Mouse (Mus musculus) megakaryocyte progenitor cell, adult 5-6 weeks (primary cell): ENCODE results near the gene Ovol1. TPM values are rescaled to one million over a fixed set of nuclear protein-coding genes. Genes with fewer than 3 reads are reported as not detected.
A peak's percentile ranks its signal among the peaks of the same experiment; 100 is the strongest.

ENCODE experiments used
- ATAC-seq: replicated peaks from 2 replicates; pipeline ENCODE4 v1.8.0; 2016; ENCODE audit warnings: mild to moderate bottlenecking, moderate TSS enrichment, inconsistent platforms; ENCODE audit not compliant: poor library complexity
- total RNA-seq, 2 experiments: library from RNA; stranded (forward) in 1 of 2; stranded (reverse) in 1 of 2; fragments of 157-497, 149-512 nt in 1 of 2; fragments of 200-1000 nt in 1 of 2; gene quantifications; 2 replicates each; pipeline versions ENCODE4 v1.2.3 to v1.2.4; 2015 to 2017

Gene Ovol1
- total RNA-seq, 2 experiments from 2014 or later = not detected

DNA sequence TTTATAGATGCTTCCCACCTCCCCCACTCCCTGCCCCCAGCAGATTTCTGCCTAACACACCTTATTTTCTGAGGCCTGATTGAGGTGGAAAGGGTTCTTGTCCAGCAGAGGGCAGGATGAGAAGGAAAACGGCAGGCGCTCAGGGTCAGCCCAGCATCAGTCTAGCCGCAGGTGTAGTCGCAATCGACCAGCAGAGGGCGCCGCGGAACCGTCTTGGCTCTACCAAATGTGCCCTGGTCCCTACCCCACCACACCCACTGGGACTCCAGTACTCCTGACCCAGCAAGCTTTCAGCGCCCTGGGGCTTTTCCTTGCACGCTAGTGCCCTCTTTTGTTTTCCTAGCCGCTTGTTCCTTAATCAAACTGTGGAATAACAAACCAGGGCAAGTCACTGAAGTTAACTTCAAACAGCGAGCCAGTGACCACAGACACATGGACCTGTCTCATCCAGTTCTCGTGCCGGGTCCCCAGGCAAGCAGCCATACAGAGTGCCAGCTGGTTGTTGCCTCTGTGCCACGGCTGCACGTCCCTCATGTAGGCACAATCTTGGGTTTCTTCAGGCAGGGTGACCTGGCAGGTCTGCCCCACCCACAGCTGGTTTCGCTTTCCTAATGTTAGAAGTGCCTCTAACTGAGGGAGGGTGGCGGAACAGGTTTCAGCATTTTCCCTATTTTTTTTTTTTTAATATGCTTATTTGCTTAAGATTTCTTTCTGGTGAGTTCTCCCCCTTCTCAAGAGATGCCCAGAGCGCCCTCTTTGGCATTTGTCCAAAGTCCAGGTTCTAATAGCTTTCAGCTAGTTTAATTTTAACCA lies 30.9 kb downstream of the Ovol1 start:
- ATAC-seq = peak; percentile 100

- ATAC-seq = no peak
Observed at GRCm38 (mm10) chr19:5525204-5525603, 35.2 kb downstream of the Ovol1 start.

DNA sequence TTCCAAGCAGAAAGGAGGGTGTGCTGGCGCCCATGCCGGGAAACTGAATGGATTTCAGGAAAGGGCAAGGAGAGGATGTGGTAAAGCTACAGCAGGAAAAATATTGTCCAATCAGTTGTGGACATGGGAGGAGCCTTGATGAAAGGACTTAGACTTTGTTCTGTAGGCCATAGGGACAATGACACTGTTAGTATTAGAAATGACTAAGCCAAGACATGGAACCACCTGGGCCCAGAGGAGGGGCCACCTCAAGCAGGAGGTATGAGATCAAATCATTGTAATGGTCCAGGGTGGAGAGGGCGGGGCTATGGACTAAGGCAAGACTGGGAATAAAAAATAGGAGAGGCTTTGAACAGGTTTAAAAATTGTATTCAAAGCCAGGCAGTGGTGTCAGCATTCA lies 41.7 kb downstream of the Ovol1 start:
- ATAC-seq = no peak

GRCm38 (mm10) chr19:5516906-5517505 lies 43.4 kb downstream of the Ovol1 start:
- no peak for ATAC-seq

GRCm38 (mm10) chr19:5515840-5516777 lies 44.3 kb downstream of the Ovol1 start:
- peak; percentile 47 for ATAC-seq

GRCm38 (mm10) chr19:5513005-5513349 lies 47.5 kb downstream of the Ovol1 start:
- ATAC-seq = no peak

DNA sequence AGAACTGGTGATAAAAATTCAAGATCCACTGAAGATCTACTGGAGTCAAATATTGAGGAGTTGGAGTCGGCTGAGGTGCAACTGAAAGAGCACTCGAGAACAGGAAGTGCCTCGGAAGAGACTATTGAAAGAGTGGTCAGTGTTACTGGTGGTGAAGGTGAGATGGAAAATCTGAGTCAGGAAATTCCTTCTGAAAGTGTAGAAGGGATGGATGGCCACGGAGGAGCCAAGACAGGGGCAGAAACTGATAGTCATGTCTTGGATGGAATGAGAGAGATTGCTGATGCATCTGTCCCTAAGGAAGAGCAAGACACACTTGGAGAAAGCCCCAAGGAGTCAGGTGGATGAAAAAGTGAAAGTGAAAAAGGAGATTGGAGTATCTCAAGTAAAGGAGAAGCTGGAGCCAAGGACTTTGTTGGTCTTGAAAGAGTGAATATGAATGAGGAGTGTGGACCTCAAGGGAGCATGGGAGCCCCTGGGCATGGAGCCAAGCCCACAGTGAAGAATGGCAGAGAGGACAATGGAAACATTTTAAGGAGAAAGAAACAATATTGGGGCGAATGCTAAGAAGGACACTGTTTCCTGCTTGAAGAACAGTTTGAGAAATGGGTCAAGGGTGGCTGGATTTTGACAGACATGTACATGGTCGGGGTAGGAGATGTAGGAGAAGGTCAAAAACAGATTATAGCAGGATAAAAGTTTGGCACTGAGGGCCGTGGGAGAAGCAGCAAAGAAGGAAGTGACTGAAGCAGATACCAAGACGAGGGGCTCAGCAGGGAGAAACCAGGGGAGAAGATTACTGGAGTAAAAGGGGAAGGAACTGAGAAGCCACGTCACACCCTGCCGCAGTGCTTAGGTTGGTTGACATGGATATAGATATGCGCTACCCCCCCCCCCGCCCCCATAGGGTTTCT lies 48.1 kb downstream of the Ovol1 start:
- ATAC-seq = peak; percentile 64

DNA sequence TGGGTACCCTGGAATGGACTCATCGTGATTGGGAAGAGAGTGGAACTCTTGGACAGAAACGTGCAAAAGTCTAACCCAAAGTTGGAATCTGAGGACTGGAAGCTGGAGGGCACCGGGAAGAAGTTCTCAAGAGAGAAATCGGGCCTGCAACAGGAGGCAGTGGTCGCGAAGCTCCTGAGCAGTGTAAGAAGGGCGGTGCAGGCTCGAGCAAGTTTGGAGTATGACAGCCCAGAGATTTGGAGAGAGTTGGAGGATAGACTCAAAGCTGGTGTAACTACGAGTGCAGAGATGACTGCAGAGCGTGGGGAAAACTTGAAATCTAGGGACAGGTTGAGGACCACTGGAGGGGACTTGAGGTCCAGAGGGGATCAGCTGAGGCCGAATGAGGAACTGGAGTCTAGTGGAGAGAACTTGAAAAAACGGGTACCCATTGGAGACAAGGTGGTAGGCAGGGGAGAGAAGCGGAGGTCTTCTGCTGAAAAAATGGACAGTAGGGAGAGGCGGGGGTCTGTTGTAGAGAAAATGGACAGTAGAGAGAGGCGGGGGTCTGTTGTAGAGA lies 49.3 kb downstream of the Ovol1 start:
- ATAC-seq = no peak

DNA sequence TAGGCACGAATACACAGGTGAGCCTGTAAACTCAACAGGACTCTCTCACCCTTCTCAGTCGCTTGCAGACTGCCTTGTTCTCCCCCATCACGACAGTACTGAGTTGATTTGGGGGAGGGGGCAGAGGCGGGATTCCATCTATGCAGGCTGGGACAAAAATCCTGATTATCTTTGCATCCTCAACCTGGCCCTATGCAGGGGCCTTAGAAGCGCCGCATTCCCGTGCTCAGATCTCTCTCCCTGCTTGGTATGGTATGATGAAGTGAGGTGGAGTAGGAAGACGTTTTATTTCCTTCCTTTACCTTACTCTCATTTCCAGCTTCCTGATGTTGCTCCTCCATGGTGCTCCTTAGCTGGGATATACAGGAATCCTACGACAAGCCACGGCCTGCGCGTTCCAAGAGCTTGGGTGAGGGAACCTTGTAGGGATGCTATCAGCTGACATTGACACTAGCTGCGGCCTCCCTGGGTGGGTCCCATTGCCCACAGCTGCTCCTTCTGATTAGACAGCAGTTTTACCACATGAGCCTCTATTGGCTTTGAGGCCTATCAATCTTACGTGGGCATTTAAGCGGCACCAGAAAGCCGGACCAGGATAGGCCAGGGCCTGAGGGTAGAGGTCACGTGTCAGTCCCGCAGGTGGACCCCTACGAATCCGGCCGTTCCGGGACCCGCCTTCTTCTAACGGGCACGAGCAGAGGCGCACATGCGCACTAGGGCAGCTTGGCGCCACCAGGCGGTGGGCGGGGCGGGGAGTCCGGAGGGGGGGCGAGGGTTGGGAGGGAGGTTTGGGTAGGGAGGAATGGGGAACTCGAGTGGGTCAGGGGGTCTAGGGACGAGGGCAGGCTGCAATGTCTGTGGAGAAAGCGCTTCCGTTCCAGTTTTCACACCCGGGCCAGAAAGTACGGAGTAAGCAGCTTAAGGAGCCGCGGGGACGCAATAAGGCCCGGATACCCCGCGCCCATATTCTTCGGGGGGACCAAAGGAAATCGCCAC lies 50.1 kb downstream of the Ovol1 start, which contains the start of gene Snx32:
Snx32 (minus strand) TSS at position 508 of the 996 bp plus-strand sequence.
- ATAC-seq = peak; percentile 94

- ATAC-seq = no peak
Observed at GRCm38 (mm10) chr19:5503687-5504086, 56.8 kb downstream of the Ovol1 start, which contains the start of gene 1700020D05Rik. TSS of gene 1700020D05Rik (minus strand) at chr19:5503787.

GRCm38 (mm10) chr19:5500330-5500875 lies 60.0 kb downstream of the Ovol1 start:
- ATAC-seq = no peak

Other genes starting within 250 kb of the Ovol1 start
- gene Catsper1, start 224.9 kb downstream of the Ovol1 start, total RNA-seq (2015) = not detected in 2 replicates
- not detected in 2 replicates for gene Catsper1, start 224.9 kb downstream of the Ovol1 start, total RNA-seq (2017)
- gene Cst6, start 211.1 kb downstream of the Ovol1 start, total RNA-seq (2015) = not detected in 2 replicates
- not detected in 2 replicates for gene Cst6, start 211.1 kb downstream of the Ovol1 start, total RNA-seq (2017)
- 48.9 and 54.7 TPM in 2 replicates for gene Eif1ad, start 193.9 kb downstream of the Ovol1 start, total RNA-seq (2015)
- 67.8 and 86.2 TPM in 2 replicates for gene Eif1ad, start 193.9 kb downstream of the Ovol1 start, total RNA-seq (2017)
- gene Banf1, start 193.5 kb downstream of the Ovol1 start, total RNA-seq (2015) = 499 and 504 TPM in 2 replicates
- 66.7 and 68.5 TPM in 2 replicates for gene Banf1, start 193.5 kb downstream of the Ovol1 start, total RNA-seq (2017)
- 65.3 and 65.9 TPM in 2 replicates for gene Sart1, start 171.9 kb downstream of the Ovol1 start, total RNA-seq (2015)
- gene Sart1, start 171.9 kb downstream of the Ovol1 start, total RNA-seq (2017) = 83.8 and 105 TPM in 2 replicates
- gene Tsga10ip, start 158.1 kb downstream of the Ovol1 start, total RNA-seq (2015) = not detected in 2 replicates
- gene Tsga10ip, start 158.1 kb downstream of the Ovol1 start, total RNA-seq (2017) = 0.34 TPM in 1 of 2 replicates, not detected in the other
- 120 and 142 TPM in 2 replicates for gene Drap1, start 135.7 kb downstream of the Ovol1 start, total RNA-seq (2015)
- gene Drap1, start 135.7 kb downstream of the Ovol1 start, total RNA-seq (2017) = 105 and 109 TPM in 2 replicates
- 18.4 and 18.6 TPM in 2 replicates for gene AI837181, start 135.5 kb downstream of the Ovol1 start, total RNA-seq (2015)
- gene AI837181, start 135.5 kb downstream of the Ovol1 start, total RNA-seq (2017) = 8.6 and 11.9 TPM in 2 replicates
- 0.47 and 0.98 TPM in 2 replicates for gene Fosl1, start 113.1 kb downstream of the Ovol1 start, total RNA-seq (2015)
- 1.2 TPM in 1 of 2 replicates, not detected in the other for gene Fosl1, start 113.1 kb downstream of the Ovol1 start, total RNA-seq (2017)
- gene Ccdc85b, start 102.8 kb downstream of the Ovol1 start, total RNA-seq (2015) = 0.99 and 1.2 TPM in 2 replicates
- 2.5 and 3.0 TPM in 2 replicates for gene Ccdc85b, start 102.8 kb downstream of the Ovol1 start, total RNA-seq (2017)
- 50.2 and 73.5 TPM in 2 replicates for gene Fibp, start 100.0 kb downstream of the Ovol1 start, total RNA-seq (2015)
- gene Fibp, start 100.0 kb downstream of the Ovol1 start, total RNA-seq (2017) = 107 and 197 TPM in 2 replicates
- 0.47 and 0.83 TPM in 2 replicates for gene Ctsw, start 92.1 kb downstream of the Ovol1 start, total RNA-seq (2015)
- 0.44 and 0.79 TPM in 2 replicates for gene Ctsw, start 92.1 kb downstream of the Ovol1 start, total RNA-seq (2017)
- 0.54 TPM in 1 of 2 replicates, not detected in the other for gene Efemp2, start 86.7 kb downstream of the Ovol1 start, total RNA-seq (2015)
- gene Efemp2, start 86.7 kb downstream of the Ovol1 start, total RNA-seq (2017) = not detected in 2 replicates
- gene Mus81, start 72.2 kb downstream of the Ovol1 start, total RNA-seq (2015) = 20.4 and 28.8 TPM in 2 replicates
- 10.3 and 11.6 TPM in 2 replicates for gene Mus81, start 72.2 kb downstream of the Ovol1 start, total RNA-seq (2017)
- 1,737 and 1,793 TPM in 2 replicates for gene Cfl1, start 70.2 kb downstream of the Ovol1 start, total RNA-seq (2015)
- 1,233 and 1,355 TPM in 2 replicates for gene Cfl1, start 70.2 kb downstream of the Ovol1 start, total RNA-seq (2017)
- 0.66 and 1.7 TPM in 2 replicates for gene 1700020D05Rik, start 56.9 kb downstream of the Ovol1 start, total RNA-seq (2015)
- gene 1700020D05Rik, start 56.9 kb downstream of the Ovol1 start, total RNA-seq (2017) = 1.5 TPM in 1 of 2 replicates, not detected in the other
- 0.73 and 2.8 TPM in 2 replicates for gene Snx32, start 50.1 kb downstream of the Ovol1 start, total RNA-seq (2015)
- 1.7 and 1.9 TPM in 2 replicates for gene Snx32, start 50.1 kb downstream of the Ovol1 start, total RNA-seq (2017)
- 8.9 and 10.5 TPM in 2 replicates for gene Ap5b1, start 7.4 kb upstream of the Ovol1 start, total RNA-seq (2015)
- gene Ap5b1, start 7.4 kb upstream of the Ovol1 start, total RNA-seq (2017) = 7.4 and 9.6 TPM in 2 replicates
- 80.3 and 150 TPM in 2 replicates for gene Rnaseh2c, start 41.2 kb upstream of the Ovol1 start, total RNA-seq (2015)
- gene Rnaseh2c, start 41.2 kb upstream of the Ovol1 start, total RNA-seq (2017) = 83.2 and 112 TPM in 2 replicates
- 35.1 and 40.2 TPM in 2 replicates for gene Kat5, start 49.6 kb upstream of the Ovol1 start, total RNA-seq (2015)
- gene Kat5, start 49.6 kb upstream of the Ovol1 start, total RNA-seq (2017) = 51.8 and 60.1 TPM in 2 replicates
- 37.2 and 40.0 TPM in 2 replicates for gene Rela, start 76.8 kb upstream of the Ovol1 start, total RNA-seq (2015)
- gene Rela, start 76.8 kb upstream of the Ovol1 start, total RNA-seq (2017) = 36.4 and 43.2 TPM in 2 replicates
- gene Sipa1, start 103.1 kb upstream of the Ovol1 start, total RNA-seq (2015) = 16.4 and 24.2 TPM in 2 replicates
- 19.2 and 24.0 TPM in 2 replicates for gene Sipa1, start 103.1 kb upstream of the Ovol1 start, total RNA-seq (2017)
- gene Map3k11, start 128.1 kb upstream of the Ovol1 start, total RNA-seq (2015) = 13.0 and 16.1 TPM in 2 replicates
- 19.2 and 22.9 TPM in 2 replicates for gene Map3k11, start 128.1 kb upstream of the Ovol1 start, total RNA-seq (2017)
- 21.6 and 24.5 TPM in 2 replicates for gene Pcnx3, start 128.3 kb upstream of the Ovol1 start, total RNA-seq (2015)
- gene Pcnx3, start 128.3 kb upstream of the Ovol1 start, total RNA-seq (2017) = 15.6 and 15.7 TPM in 2 replicates
- not detected in 2 replicates for gene Kcnk7, start 143.7 kb upstream of the Ovol1 start, total RNA-seq (2015)
- 0.14 TPM in 1 of 2 replicates, not detected in the other for gene Kcnk7, start 143.7 kb upstream of the Ovol1 start, total RNA-seq (2017)
- gene Ehbp1l1, start 165.7 kb upstream of the Ovol1 start, total RNA-seq (2015) = 7.9 and 8.1 TPM in 2 replicates
- 27.2 and 30.3 TPM in 2 replicates for gene Ehbp1l1, start 165.7 kb upstream of the Ovol1 start, total RNA-seq (2017)
- gene Fam89b, start 169.0 kb upstream of the Ovol1 start, total RNA-seq (2015) = 40.5 and 42.3 TPM in 2 replicates
- gene Fam89b, start 169.0 kb upstream of the Ovol1 start, total RNA-seq (2017) = 20.3 and 22.9 TPM in 2 replicates
- gene Ltbp3, start 180.3 kb upstream of the Ovol1 start, total RNA-seq (2015) = 6.1 and 7.6 TPM in 2 replicates
- gene Ltbp3, start 180.3 kb upstream of the Ovol1 start, total RNA-seq (2017) = 2.7 and 5.6 TPM in 2 replicates
- 15.7 and 19.9 TPM in 2 replicates for gene Scyl1, start 210.8 kb upstream of the Ovol1 start, total RNA-seq (2015)
- 23.9 and 28.2 TPM in 2 replicates for gene Scyl1, start 210.8 kb upstream of the Ovol1 start, total RNA-seq (2017)